Mouse (Mus musculus) midbrain, postnatal 0 days (tissue): ENCODE measurements around the gene Naa25. TPM values are rescaled to one million over a fixed set of nuclear protein-coding genes. Genes with fewer than 3 reads are reported as not detected.

Experiments used
- ATAC-seq: fragments of 200-750 bp; cut with Nextera tagmentation; 2 replicates; pipeline ENCODE4 v1.8.0; 2017; ENCODE audit warnings: moderate number of reproducible peaks, mild to moderate bottlenecking, moderate TSS enrichment, moderate library complexity; ENCODE audit not compliant: low FRiP score
- DNase-seq: peaks from one replicate; pipeline ENCODE4 v3.0.0-alpha.2; 2015; ENCODE audit warnings: low spot score
- H3K27ac ChIP-seq: fragments of 300-500 bp; sonication (generic); 2 replicates; pipeline ENCODE4 v1.5.1; 2014; ENCODE audit warnings: low read depth, mild to moderate bottlenecking, low read length, mixed read lengths
- H3K27me3 ChIP-seq: fragments of 300-500 bp; sonication (generic); 2 replicates; pipeline ENCODE4 v1.6.1; 2014; ENCODE audit warnings: low read length, control low read depth, mixed read lengths; ENCODE audit not compliant: insufficient read depth
- H3K36me3 ChIP-seq: fragments of 300-500 bp; sonication (generic); 2 replicates; pipeline ENCODE4 v1.6.1; 2014; ENCODE audit warnings: low read length, control low read depth, mixed read lengths; ENCODE audit not compliant: insufficient read depth
- H3K4me1 ChIP-seq: fragments of 300-500 bp; sonication (generic); 2 replicates; pipeline ENCODE4 v1.6.1; 2014; ENCODE audit warnings: mild to moderate bottlenecking, control low read depth, antibody characterized with exemption, low read length, mixed read lengths; ENCODE audit not compliant: insufficient read depth
- H3K4me2 ChIP-seq: fragments of 300-500 bp; sonication (generic); 2 replicates; pipeline ENCODE4 v1.6.1; 2014; ENCODE audit warnings: low read depth, mild to moderate bottlenecking, low read length, mixed read lengths; ENCODE audit not compliant: poor library complexity, severe bottlenecking
- H3K4me3 ChIP-seq: fragments of 300-500 bp; sonication (generic); 2 replicates; pipeline ENCODE4 v1.5.1; 2014; ENCODE audit warnings: low read depth, mild to moderate bottlenecking, low read length, moderate library complexity
- H3K9ac ChIP-seq: fragments of 300-500 bp; sonication (generic); replicated peaks from 2 replicates; pipeline ENCODE4 v1.6.1; 2014; ENCODE audit warnings: mild to moderate bottlenecking, low read length, moderate library complexity, mixed read lengths; ENCODE audit not compliant: poor library complexity, severe bottlenecking
- H3K9me3 ChIP-seq: fragments of 300-500 bp; sonication (generic); 2 replicates; pipeline ENCODE4 v1.6.1; 2016; ENCODE audit warnings: low read length, control low read depth
- CTCF ChIP-seq: IDR thresholded peaks from 2 replicates; pipeline ENCODE4 v1.5.1; 2016; ENCODE audit warnings: antibody characterized with exemption, mild to moderate bottlenecking
- WGBS: fragments of 180-500 bp; shearing (Covaris S2); extraction: QIAGEN DNeasy Blood & Tissue Kit; methylation state at CpG from one replicate; pipeline ENCODE4 v1.1.7; 2014; 5-methylcytosine and 5-hydroxymethylcytosine counted together
- polyA plus RNA-seq: library from polyadenylated mRNA; unstranded; fragments of >200 nt; fragmentation: Nextera tagmentation; extraction: Ambion mirVana; gene quantifications from 2 replicates; pipeline ENCODE4 v1.2.1, GENCODE M21; 2015
- total RNA-seq: library from RNA; depleted of rRNA; stranded (reverse); fragments of >200 nt; gene quantifications from 2 replicates; pipeline ENCODE4 v1.2.3, GENCODE M21; 2014

The Naa25 gene
- total and polyA plus RNA-seq, 2 experiments from 2014 or later: 37.8 to 45.1 TPM

DNA sequence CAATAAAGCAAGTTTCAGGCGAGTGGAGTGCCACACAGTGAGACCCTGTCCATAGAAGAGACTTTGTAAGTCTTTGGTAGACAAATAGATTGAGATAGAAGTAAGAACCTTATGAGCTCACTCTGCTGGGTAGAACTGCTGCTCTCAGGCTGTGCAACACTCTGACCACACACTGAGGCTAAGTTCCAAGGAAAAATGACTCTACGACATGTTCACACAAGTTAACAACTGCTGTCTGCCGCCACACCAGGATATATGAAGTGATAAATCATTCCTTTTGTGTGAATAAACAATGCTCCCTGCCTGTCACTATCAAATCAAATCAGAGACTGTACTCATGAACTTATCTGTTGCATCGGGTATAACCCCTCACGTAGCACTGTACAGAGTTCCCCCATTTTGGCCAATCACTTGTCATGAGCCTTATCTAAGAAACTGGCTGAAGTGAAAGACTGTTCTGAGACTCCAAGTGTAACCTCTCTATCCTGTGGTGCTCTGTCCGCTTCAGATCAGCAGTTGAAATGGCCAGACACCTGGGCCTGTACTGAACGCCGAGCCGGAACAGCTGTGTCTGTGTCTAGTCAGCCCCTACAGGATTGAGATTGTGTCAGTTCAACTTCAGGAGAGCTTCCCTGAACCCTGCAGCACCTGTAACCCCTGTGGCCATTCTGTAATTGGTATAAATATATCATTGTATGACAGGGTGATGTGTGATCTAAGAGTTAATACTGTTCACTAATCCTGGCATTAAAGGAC is 58.0 kb downstream of the Naa25 start:
- no peak for TF ChIP-seq CTCF
- Histone ChIP-seq H3K27ac (no peak overlapping the region), H3K4me1 (peaks cover under 1% of the 10 kb centered on the region; the same call in 1 of the 2 replicates), H3K9me3 (no peaks in the 10 kb centered on the region), H3K27me3 (no peaks in the 10 kb centered on the region), H3K4me3 (no peak overlapping the region), H3K4me2 (no peak overlapping the region), H3K36me3 (no peaks in the 10 kb centered on the region), H3K9ac (no peak overlapping the region)
- DNase-seq (no peak), ATAC-seq (no peak)
- WGBS: 78% methylated on average over 9 of the region's 9 CpGs

- Histone ChIP-seq H3K36me3 (no peaks in the 10 kb centered on the region), H3K27me3 (no peaks in the 10 kb centered on the region), H3K9me3 (no peaks in the 10 kb centered on the region), H3K27ac (no peak overlapping the region), H3K9ac (no peak overlapping the region), H3K4me2 (no peak overlapping the region), H3K4me1 (no peaks in the 10 kb centered on the region), H3K4me3 (no peak overlapping the region)
- 76% methylated on average over 4 of the region's 4 CpGs for WGBS
- TF ChIP-seq CTCF: no peak
- ATAC-seq: no peak
- DNase-seq: no peak
These were observed 63.8 kb downstream of the Naa25 start for GRCm38 (mm10) chr5:121461339-121462170.

DNA sequence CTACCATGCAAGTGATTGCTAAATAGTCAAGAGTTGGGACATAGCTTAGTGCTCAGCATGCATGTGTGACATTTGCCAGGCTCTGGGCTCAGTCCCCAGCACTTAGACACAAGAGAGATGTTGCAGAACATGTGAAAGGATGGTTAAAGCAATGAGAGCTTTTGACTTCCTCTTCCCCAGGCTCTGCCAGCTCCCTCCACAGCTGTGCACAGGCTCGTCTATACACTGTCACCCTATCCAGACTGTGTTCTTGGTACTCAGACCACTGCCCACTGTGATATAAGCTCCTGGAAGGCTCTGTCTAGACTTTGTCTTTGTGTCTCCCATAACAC is 64.4 kb downstream of the Naa25 start:
- ATAC-seq (no peak), DNase-seq (no peak)
- 32% methylated on average over 1 of the region's 1 CpGs for WGBS
- Histone ChIP-seq H3K4me2 (no peak overlapping the region), H3K4me3 (no peak overlapping the region), H3K4me1 (no peaks in the 10 kb centered on the region), H3K27me3 (no peaks in the 10 kb centered on the region), H3K36me3 (no peaks in the 10 kb centered on the region), H3K9me3 (no peaks in the 10 kb centered on the region), H3K27ac (no peak overlapping the region), H3K9ac (no peak overlapping the region)
- TF ChIP-seq CTCF: no peak

GRCm38 (mm10) chr5:121462967-121463366 is 65.2 kb downstream of the Naa25 start:
- Histone ChIP-seq H3K27ac (no peak overlapping the region), H3K9ac (no peak overlapping the region), H3K4me1 (no peaks in the 10 kb centered on the region), H3K27me3 (no peaks in the 10 kb centered on the region), H3K4me3 (no peak overlapping the region), H3K4me2 (no peak overlapping the region), H3K9me3 (no peaks in the 10 kb centered on the region), H3K36me3 (no peaks in the 10 kb centered on the region)
- 65% methylated on average over 5 of the region's 5 CpGs for WGBS
- DNase-seq (no peak), ATAC-seq (no peak)
- no peak for TF ChIP-seq CTCF

DNA sequence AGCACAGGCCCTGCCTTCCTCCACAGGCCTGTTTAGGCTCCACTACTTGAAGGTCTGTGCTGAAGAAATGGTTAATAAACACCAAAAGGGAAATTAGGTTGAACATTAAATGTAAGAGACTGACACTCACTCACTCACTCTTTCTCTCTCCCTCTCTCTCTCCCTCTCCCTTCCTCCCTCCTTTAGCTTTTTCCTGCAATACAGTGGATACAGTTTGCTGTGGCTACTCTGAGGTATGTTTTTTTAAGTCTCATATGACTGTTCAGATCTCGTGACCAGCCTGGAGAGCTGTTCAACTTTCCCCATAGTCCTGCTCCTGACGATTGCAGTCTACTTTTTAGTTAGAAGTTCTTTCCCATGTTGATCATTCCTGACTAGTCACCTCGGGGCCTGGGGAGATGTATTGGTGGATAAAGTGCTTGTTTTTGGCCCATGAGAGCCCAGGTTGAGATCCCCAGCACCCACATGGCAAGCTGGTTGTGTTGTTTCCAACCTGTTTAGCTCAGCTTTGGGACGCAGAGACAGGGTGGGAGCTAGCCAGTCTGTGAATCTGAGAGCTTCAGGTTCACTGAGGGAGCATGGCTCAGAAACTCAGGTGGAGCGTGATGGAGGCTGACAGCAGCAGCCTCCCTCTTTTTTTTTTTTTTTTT is 66.0 kb downstream of the Naa25 start:
- H3K27me3 ChIP-seq: no peaks in the 10 kb centered on the region
- no peaks in the 10 kb centered on the region for H3K36me3 ChIP-seq
- no peak overlapping the region for H3K4me2 ChIP-seq
- no peak for TF ChIP-seq CTCF
- H3K9ac ChIP-seq: no peak overlapping the region
- H3K4me3 ChIP-seq: no peak overlapping the region
- 77% methylated on average over 5 of the region's 5 CpGs for WGBS
- ATAC-seq (no peak), DNase-seq (no peak)
- H3K27ac ChIP-seq: no peak overlapping the region
- H3K4me1 ChIP-seq: no peaks in the 10 kb centered on the region
- no peaks in the 10 kb centered on the region for H3K9me3 ChIP-seq

DNA sequence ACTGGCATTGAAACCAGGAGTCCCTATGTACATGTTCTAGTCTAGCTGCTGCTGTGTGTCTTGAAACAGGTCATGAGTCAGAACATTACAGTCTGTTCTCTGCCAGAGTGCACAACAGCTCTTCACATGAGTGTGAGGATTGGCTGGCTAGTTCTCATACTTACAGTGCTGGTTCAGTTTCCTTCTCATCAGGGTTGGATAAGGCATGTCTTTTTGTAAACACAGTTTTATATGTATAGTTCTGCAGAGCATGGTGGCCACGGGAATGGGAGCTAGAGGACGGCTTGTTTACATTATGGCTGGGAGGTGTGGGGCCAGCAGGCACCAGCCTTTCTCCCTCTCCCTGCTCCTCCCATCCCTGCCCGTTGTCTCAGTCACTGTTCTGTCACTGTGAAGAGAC is 71.8 kb downstream of the Naa25 start:
- H3K9me3 ChIP-seq: no peaks in the 10 kb centered on the region
- H3K27ac ChIP-seq: no peak overlapping the region
- no peak overlapping the region for H3K9ac ChIP-seq
- ATAC-seq: no peak
- H3K4me3 ChIP-seq: no peak overlapping the region
- no peak for TF ChIP-seq CTCF
- no peak for DNase-seq
- no peak overlapping the region for H3K4me2 ChIP-seq
- 51% methylated on average over 3 of the region's 3 CpGs for WGBS
- H3K36me3 ChIP-seq: no peaks in the 10 kb centered on the region
- no peaks in the 10 kb centered on the region for H3K27me3 ChIP-seq
- no peaks in the 10 kb centered on the region for H3K4me1 ChIP-seq
